Mouse (Mus musculus) intestine, postnatal 0 days (tissue): ENCODE data around the gene Ccdc73. TPM values are rescaled to one million over a fixed set of nuclear protein-coding genes. Genes with fewer than 3 reads are reported as not detected.

Experiments
- ATAC-seq: fragments of 200-750 bp; cut with Nextera tagmentation; 2 replicates; pipeline ENCODE4 v1.8.0; 2017; ENCODE audit warnings: mild to moderate bottlenecking, moderate TSS enrichment, moderate library complexity
- H3K27ac ChIP-seq: fragments of 300-500 bp; sonication (generic); 2 replicates; pipeline ENCODE4 v1.5.1; 2014; ENCODE audit warnings: mild to moderate bottlenecking, low read depth, low read length, moderate library complexity
- H3K27me3 ChIP-seq: fragments of 300-500 bp; sonication (generic); replicated peaks from 2 replicates; pipeline ENCODE4 v1.6.1; 2014; ENCODE audit warnings: low read length, mixed read lengths; ENCODE audit not compliant: control insufficient read depth, insufficient read depth
- H3K36me3 ChIP-seq: fragments of 300-500 bp; sonication (generic); 2 replicates; pipeline ENCODE4 v1.6.1; 2014; ENCODE audit warnings: mild to moderate bottlenecking, moderate library complexity; ENCODE audit not compliant: control insufficient read depth, insufficient read depth
- H3K4me1 ChIP-seq: fragments of 300-500 bp; sonication (generic); replicated peaks from 2 replicates; pipeline ENCODE4 v1.6.1; 2014; ENCODE audit warnings: antibody characterized with exemption, low read length, mixed read lengths; ENCODE audit not compliant: control insufficient read depth, insufficient read depth
- H3K4me2 ChIP-seq: fragments of 300-500 bp; sonication (generic); replicated peaks from 2 replicates; pipeline ENCODE4 v1.6.1; 2014; ENCODE audit warnings: low read depth, mild to moderate bottlenecking, moderate library complexity
- H3K4me3 ChIP-seq: fragments of 300-500 bp; sonication (generic); 2 replicates; pipeline ENCODE4 v1.5.1; 2014; ENCODE audit warnings: low read depth, low read length
- H3K9ac ChIP-seq: fragments of 300-500 bp; sonication (generic); 2 replicates; pipeline ENCODE4 v1.6.1; 2014; ENCODE audit warnings: mild to moderate bottlenecking, low read depth, low read length
- H3K9me3 ChIP-seq: fragments of 300-500 bp; sonication (generic); 2 replicates; pipeline ENCODE4 v1.6.1; 2016; ENCODE audit warnings: mixed run types; ENCODE audit not compliant: control insufficient read depth
- CTCF ChIP-seq: sonication (generic); IDR thresholded peaks from 2 replicates; pipeline ENCODE4 v1.5.1; 2016; ENCODE audit warnings: low read depth, mild to moderate bottlenecking, control low read depth, antibody characterized with exemption, moderate library complexity
- WGBS: fragments of 180-500 bp; shearing (Covaris S2); extraction: QIAGEN DNeasy Blood & Tissue Kit; methylation state at CpG from one replicate; pipeline ENCODE4 v1.1.7; 2014; 5-methylcytosine and 5-hydroxymethylcytosine counted together
- polyA plus RNA-seq: library from polyadenylated mRNA; unstranded; fragments of >200 nt; fragmentation: Nextera tagmentation; extraction: Ambion mirVana; gene quantifications from 2 replicates; pipeline ENCODE4 v1.2.1, GENCODE M21; 2015

Ccdc73 gene
- polyA plus RNA-seq, 1 experiment from 2014 or later: 4.8 TPM

GRCm38 (mm10) chr2:105026950-105027695 lies 159.5 kb downstream of the Ccdc73 start:
- Histone ChIP-seq H3K4me3 (no peak overlapping the region), H3K9me3 (no peaks in the 10 kb centered on the region), H3K36me3 (no peaks in the 10 kb centered on the region), H3K4me2 (no peak overlapping the region), H3K27ac (no peak overlapping the region), H3K27me3 (no peaks in the 10 kb centered on the region), H3K4me1 (no peaks in the 10 kb centered on the region), H3K9ac (no peak overlapping the region)
- no peak for TF ChIP-seq CTCF
- 62% methylated on average over 22 of the region's 22 CpGs for WGBS
- ATAC-seq: no peak

GRCm38 (mm10) chr2:105028806-105029205 lies 161.2 kb downstream of the Ccdc73 start:
- Histone ChIP-seq H3K36me3 (no peaks in the 10 kb centered on the region), H3K4me3 (no peak overlapping the region), H3K4me2 (no peak overlapping the region), H3K9ac (no peak overlapping the region), H3K27me3 (no peaks in the 10 kb centered on the region), H3K9me3 (no peaks in the 10 kb centered on the region), H3K4me1 (no peaks in the 10 kb centered on the region), H3K27ac (no peak overlapping the region)
- no peak for ATAC-seq
- no peak for TF ChIP-seq CTCF
- 68% methylated on average over 5 of the region's 5 CpGs for WGBS

- TF ChIP-seq CTCF: no peak
- no peak for ATAC-seq
Measured at GRCm38 (mm10) chr2:105030505-105030904, 162.9 kb downstream of the Ccdc73 start.

GRCm38 (mm10) chr2:105034084-105034483 lies 166.5 kb downstream of the Ccdc73 start:
- H3K27me3 ChIP-seq: no peaks in the 10 kb centered on the region
- H3K4me1 ChIP-seq: no peaks in the 10 kb centered on the region
- H3K4me2 ChIP-seq: no peak overlapping the region
- H3K27ac ChIP-seq: no peak overlapping the region
- H3K4me3 ChIP-seq: no peak overlapping the region
- no peaks in the 10 kb centered on the region for H3K9me3 ChIP-seq
- no peaks in the 10 kb centered on the region for H3K36me3 ChIP-seq
- no peak overlapping the region for H3K9ac ChIP-seq
- TF ChIP-seq CTCF: no peak
- 89% methylated on average over 3 of the region's 3 CpGs for WGBS
- no peak for ATAC-seq

More at GRCm38 (mm10) chr2:105030505-105030904, 162.9 kb downstream of the Ccdc73 start:
- Histone ChIP-seq H3K27ac (no peak overlapping the region), H3K9me3 (no peaks in the 10 kb centered on the region), H3K9ac (no peak overlapping the region), H3K27me3 (no peaks in the 10 kb centered on the region), H3K4me1 (no peaks in the 10 kb centered on the region), H3K36me3 (no peaks in the 10 kb centered on the region), H3K4me2 (no peak overlapping the region), H3K4me3 (no peak overlapping the region)
- 91% methylated on average over 5 of the region's 5 CpGs for WGBS

- Histone ChIP-seq H3K4me2 (no peak overlapping the region), H3K4me3 (no peak overlapping the region), H3K27ac (no peak overlapping the region), H3K9me3 (no peaks in the 10 kb centered on the region), H3K27me3 (no peaks in the 10 kb centered on the region), H3K9ac (no peak overlapping the region), H3K4me1 (no peaks in the 10 kb centered on the region), H3K36me3 (no peaks in the 10 kb centered on the region)
- TF ChIP-seq CTCF: no peak
- WGBS: 52% methylated on average over 11 of the region's 11 CpGs
- ATAC-seq: no peak
Measured at GRCm38 (mm10) chr2:105035985-105036384, 168.4 kb downstream of the Ccdc73 start.

- Histone ChIP-seq H3K4me1 (no peaks in the 10 kb centered on the region), H3K9ac (no peak overlapping the region), H3K27ac (no peak overlapping the region), H3K9me3 (no peaks in the 10 kb centered on the region), H3K4me2 (no peak overlapping the region), H3K36me3 (no peaks in the 10 kb centered on the region), H3K27me3 (no peaks in the 10 kb centered on the region), H3K4me3 (no peak overlapping the region)
- ATAC-seq: no peak
- WGBS: 83% methylated on average over 11 of the region's 11 CpGs
- TF ChIP-seq CTCF: no peak
Measured at GRCm38 (mm10) chr2:105036401-105037070, 168.9 kb downstream of the Ccdc73 start.
